Mouse (Mus musculus): ENCODE results near the gene 1700029H14Rik. TPM values are rescaled to one million over a fixed set of nuclear protein-coding genes. Genes with fewer than 3 reads are reported as not detected.

Gene 1700029H14Rik
- total RNA-seq, 2 experiments from 2014 or later, result not detected

DNA sequence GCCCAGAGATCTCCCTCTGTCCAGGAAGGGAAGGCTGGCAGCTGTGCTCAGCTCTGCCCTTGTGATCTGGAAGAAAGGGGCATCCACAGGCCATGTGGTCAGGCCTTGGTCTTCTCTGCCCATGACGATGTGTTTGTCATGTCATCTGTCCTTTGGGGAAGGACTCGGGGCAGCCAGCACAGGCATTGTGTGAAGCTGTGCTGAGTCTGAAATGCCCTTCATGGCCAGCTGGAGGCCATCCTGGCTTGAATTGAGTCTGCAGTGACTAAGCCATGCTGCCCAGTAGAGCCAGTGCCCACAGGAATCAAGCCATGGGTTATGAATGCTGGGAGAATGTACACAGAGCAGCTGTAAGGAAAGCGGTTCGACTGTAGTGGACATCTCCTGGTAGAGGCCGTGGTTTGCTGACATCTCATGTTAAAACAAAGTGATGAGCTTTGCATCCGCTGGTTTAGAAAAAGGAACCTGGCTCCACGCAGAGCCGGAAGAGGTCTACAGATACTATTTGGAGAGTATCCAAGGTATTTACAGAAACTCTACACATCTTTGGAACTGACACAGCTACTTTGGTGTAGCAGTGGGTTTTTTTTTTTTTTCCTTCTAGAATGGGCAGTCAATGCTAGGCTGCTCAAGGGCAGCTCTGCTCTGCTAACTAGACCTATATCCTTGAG is 58.2 kb downstream of the 1700029H14Rik start:
- DNase-seq, result no peak

DNA sequence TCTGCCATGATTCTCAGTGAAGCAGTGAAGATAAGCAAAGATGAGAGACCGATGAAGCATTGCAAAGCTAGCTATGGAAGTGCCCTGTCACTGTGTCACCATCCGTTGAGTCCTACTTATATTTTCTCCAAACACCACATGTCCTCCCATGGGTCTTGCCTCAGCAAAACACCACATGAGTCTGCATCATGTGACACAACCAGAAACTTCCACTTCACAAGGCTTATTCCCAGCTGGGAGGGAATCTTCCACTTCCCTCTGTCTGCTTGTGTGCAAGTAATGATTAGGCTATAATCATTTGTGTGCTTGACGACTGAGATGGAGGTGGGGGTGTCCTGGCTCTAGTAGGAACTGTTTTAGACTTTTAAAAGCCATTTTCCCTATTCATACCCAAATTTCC is 61.0 kb downstream of the 1700029H14Rik start:
- no peak for DNase-seq

Other genes with a start within 250 kb of the 1700029H14Rik start
- 10 to 100 TPM; 74.4 to 82.5 TPM for gene Tfdp1, start 223.7 kb downstream of the 1700029H14Rik start, total RNA-seq (2021)
- not detected for gene Atp4b, start 165.6 kb downstream of the 1700029H14Rik start, total RNA-seq (2021)
- under 1 TPM; 0.05 to 0.12 TPM for gene Grk1, start 157.4 kb downstream of the 1700029H14Rik start, total RNA-seq (2021)
- gene Tmem255b, start 127.3 kb downstream of the 1700029H14Rik start, total RNA-seq (2021), result 1 to 10 TPM; 9.2 to 9.3 TPM
- 100 to 1,000 TPM; 148 to 153 TPM for gene Gas6, start 68.0 kb downstream of the 1700029H14Rik start, total RNA-seq (2021)
- 10 to 100 TPM; 27.4 to 31.1 TPM for gene Rasa3, start 115.1 kb upstream of the 1700029H14Rik start, total RNA-seq (2021)
- gene Cfap97d2, start 143.4 kb upstream of the 1700029H14Rik start, total RNA-seq (2021), result not detected
- 10 to 100 TPM; 51.9 to 52.1 TPM for gene Cdc16, start 195.2 kb upstream of the 1700029H14Rik start, total RNA-seq (2021)
- gene Upf3a, start 223.2 kb upstream of the 1700029H14Rik start, total RNA-seq (2021), result 10 to 100 TPM; 15.4 to 16.4 TPM